ENCODE assay signal across 11 mouse cellular contexts in genomic region chr11:97537580-97538089, GRCm38 (mm10). TPM values are rescaled to one million over a fixed set of nuclear protein-coding genes. Genes with fewer than 3 reads are reported as not detected.
DNase-seq lines count a peak whose midpoint lies in the region; ATAC-seq lines count a peak whose summit lies in the region.
"Had no signal": no experiment of that assay in that cellular context is flagged by ENCODE, and none has a peak within 500 bp of the region (broad histone marks: within the 10 kb centered on the region; RNA-seq: fewer than 3 reads in every experiment).

No protein-coding gene starts in this region.

- H3K4me3 ChIP-seq in heart, embryonic 11.5 days (ENCODE audit: low read depth, low read length) = peak overlapping the region; percentile 51; the same call in 1 of the 2 replicates
- H3K4me3 ChIP-seq in midbrain, embryonic 10.5 days = peak overlapping the region; percentile 56
- no peak overlapping the region for H3K4me3 ChIP-seq in midbrain, embryonic 15.5 days
- H3K4me3 ChIP-seq in hindbrain, embryonic 11.5 days (ENCODE audit: low read depth, low read length) = peak overlapping the region; percentile 22
- no peak overlapping the region for H3K4me3 ChIP-seq in neural tube, embryonic 15.5 days (replicated peaks)

- peaks cover 82% of the 10 kb centered on the region for H3K27me3 ChIP-seq in heart, embryonic 11.5 days (ENCODE audit: control insufficient read depth, insufficient read depth, low read length)
- peaks cover 98% of the 10 kb centered on the region for H3K27me3 ChIP-seq in midbrain, embryonic 10.5 days (ENCODE audit: low read depth, poor library complexity, severe bottlenecking)
- peaks cover 27% of the 10 kb centered on the region for H3K27me3 ChIP-seq in midbrain, embryonic 15.5 days (replicated peaks)
- H3K27me3 ChIP-seq in hindbrain, embryonic 11.5 days (ENCODE audit: control insufficient read depth, insufficient read depth, low read length) = peaks cover 59% of the 10 kb centered on the region
- peaks cover 60% of the 10 kb centered on the region for H3K27me3 ChIP-seq in neural tube, embryonic 15.5 days (replicated peaks)

- 28% methylated on average over 12 of the region's 12 CpGs for WGBS in heart, embryonic 11.5 days (ENCODE audit: insufficient replicate concordance)
- WGBS in midbrain, embryonic 10.5 days = 21% methylated on average over 12 of the region's 12 CpGs
- WGBS in midbrain, embryonic 15.5 days = 26% methylated on average over 12 of the region's 12 CpGs
- WGBS in hindbrain, embryonic 11.5 days = 22% methylated on average over 12 of the region's 12 CpGs
- 18% methylated on average over 12 of the region's 12 CpGs for WGBS in neural tube, embryonic 15.5 days

- peak overlapping the region; percentile 83 for H3K4me2 ChIP-seq in heart, embryonic 11.5 days
- no peak overlapping the region for H3K4me2 ChIP-seq in midbrain, embryonic 15.5 days
- peak overlapping the region; percentile 38; the same call in 1 of the 2 replicates for H3K4me2 ChIP-seq in hindbrain, embryonic 11.5 days (replicated peaks; ENCODE audit: low read depth, low read length)
- peak overlapping the region; percentile 58 for H3K4me2 ChIP-seq in neural tube, embryonic 15.5 days

- no peaks in the 10 kb centered on the region for H3K36me3 ChIP-seq in heart, embryonic 11.5 days (ENCODE audit: control insufficient read depth, insufficient read depth, low read length)
- peaks cover 14% of the 10 kb centered on the region; the same call in 1 of the 2 replicates for H3K36me3 ChIP-seq in midbrain, embryonic 10.5 days
- no peaks in the 10 kb centered on the region; the same call in none of the 2 replicates for H3K36me3 ChIP-seq in midbrain, embryonic 15.5 days (replicated peaks)
- no peaks in the 10 kb centered on the region for H3K36me3 ChIP-seq in hindbrain, embryonic 11.5 days (ENCODE audit: control insufficient read depth, insufficient read depth, low read length)
- H3K36me3 ChIP-seq in neural tube, embryonic 15.5 days = peaks cover 15% of the 10 kb centered on the region; the same call in 1 of the 2 replicates

- no peaks in the 10 kb centered on the region for H3K9me3 ChIP-seq in heart, embryonic 11.5 days (replicated peaks; ENCODE audit: control insufficient read depth, low read length)
- H3K9me3 ChIP-seq in midbrain, embryonic 10.5 days (replicated peaks) = no peaks in the 10 kb centered on the region
- no peaks in the 10 kb centered on the region for H3K9me3 ChIP-seq in midbrain, embryonic 15.5 days
- H3K9me3 ChIP-seq in hindbrain, embryonic 11.5 days (ENCODE audit: control insufficient read depth, low read length) = no peaks in the 10 kb centered on the region
- H3K9me3 ChIP-seq in neural tube, embryonic 15.5 days (replicated peaks) = no peaks in the 10 kb centered on the region

- H3K9ac ChIP-seq in heart, embryonic 11.5 days (ENCODE audit: low read depth, low read length) = no peak overlapping the region
- H3K9ac ChIP-seq in midbrain, embryonic 15.5 days = no peak overlapping the region
- H3K9ac ChIP-seq in hindbrain, embryonic 11.5 days (ENCODE audit: low read depth, low read length) = no peak overlapping the region
- no peak overlapping the region for H3K9ac ChIP-seq in neural tube, embryonic 15.5 days (replicated peaks)

- H3K27ac ChIP-seq in heart, embryonic 11.5 days (ENCODE audit: low read depth, low read length) = no peak overlapping the region
- H3K27ac ChIP-seq in midbrain, embryonic 10.5 days (replicated peaks) = 0 out of 2 replicates have a peak overlapping the region, but pooled peaks have one; percentile 65
- H3K27ac ChIP-seq in midbrain, embryonic 15.5 days = no peak overlapping the region
- H3K27ac ChIP-seq in hindbrain, embryonic 11.5 days (ENCODE audit: low read depth, low read length) = no peak overlapping the region
- no peak overlapping the region for H3K27ac ChIP-seq in neural tube, embryonic 15.5 days (replicated peaks)

- DNase-seq in heart, postnatal 4 days = no peak
- DNase-seq in midbrain, embryonic 10.5 days (ENCODE audit: low spot score) = no peak
- DNase-seq in hindbrain, embryonic 11.5 days (ENCODE audit: low spot score) = no peak
- DNase-seq in ovary, postnatal 14 days (ENCODE audit: low spot score) = no peak
- DNase-seq in frontal cortex, postnatal 14 days (ENCODE audit: low spot score in 2 of 2) = no peak
- DNase-seq: gastrocnemius, postnatal 14 days had no signal

- peaks cover 26% of the 10 kb centered on the region for H3K4me1 ChIP-seq in heart, embryonic 11.5 days (ENCODE audit: control insufficient read depth, insufficient read depth, low read length)
- H3K4me1 ChIP-seq in midbrain, embryonic 10.5 days = peaks cover 78% of the 10 kb centered on the region
- peaks cover 56% of the 10 kb centered on the region for H3K4me1 ChIP-seq in midbrain, embryonic 15.5 days
- peaks cover 20% of the 10 kb centered on the region for H3K4me1 ChIP-seq in hindbrain, embryonic 11.5 days (replicated peaks; ENCODE audit: control insufficient read depth, insufficient read depth, low read length)
- H3K4me1 ChIP-seq in neural tube, embryonic 15.5 days = peaks cover 48% of the 10 kb centered on the region

- no peak for ATAC-seq in heart, embryonic 11.5 days (replicated peaks; ENCODE audit: insufficient number of reproducible peaks, low FRiP score, low TSS enrichment)
- ATAC-seq in midbrain, embryonic 15.5 days (replicated peaks) = no peak
- ATAC-seq in hindbrain, embryonic 11.5 days (ENCODE audit: low FRiP score) = no peak
- no peak for ATAC-seq in neural tube, embryonic 15.5 days (ENCODE audit: low FRiP score)

RNA-seq across cellular contexts. Expression of gene 4933428G20Rik, which starts 37.5 kb away (rescaled TPM):
- 0.11 TPM in 1 of 2 replicates, not detected in the other for polyA plus RNA-seq in heart, embryonic 11.5 days (2014; fragmentation: Nextera tagmentation; extraction: Ambion mirVana)
- total RNA-seq in heart, postnatal 4 days (2021) = not detected
- polyA plus RNA-seq in midbrain, embryonic 10.5 days (2016; fragmentation: Nextera tagmentation; extraction: Ambion mirVana) = 0.25 and 0.28 TPM in 2 replicates
- polyA plus RNA-seq in midbrain, embryonic 15.5 days (2015; fragmentation: Nextera tagmentation; extraction: Ambion mirVana) = 1.3 and 1.6 TPM in 2 replicates
- 0.20 TPM in 1 of 2 replicates, not detected in the other for polyA plus RNA-seq in hindbrain, embryonic 11.5 days (2014; fragmentation: Nextera tagmentation; extraction: Ambion mirVana)
- 1.2 and 1.4 TPM in 2 replicates for polyA plus RNA-seq in neural tube, embryonic 15.5 days (2015; fragmentation: Nextera tagmentation; extraction: Ambion mirVana)
- total RNA-seq: gastrocnemius, postnatal 14 days; left cerebral cortex, postnatal 10 days had no signal
- polyA plus RNA-seq: CD4-positive, CD25-positive, alpha-beta regulatory T cell, adult 4 months had no signal

RNA-seq across cellular contexts. Expression of gene Srcin1, which starts 38.4 kb away (rescaled TPM):
- polyA plus RNA-seq in heart, embryonic 11.5 days (2014; fragmentation: Nextera tagmentation; extraction: Ambion mirVana) = 0.06 and 0.23 TPM in 2 replicates
- under 1 TPM; 0.12 to 0.23 TPM for total RNA-seq in heart, postnatal 4 days (2021)
- 0.89 and 1.6 TPM in 2 replicates for polyA plus RNA-seq in midbrain, embryonic 10.5 days (2016; fragmentation: Nextera tagmentation; extraction: Ambion mirVana)
- 13.2 and 13.9 TPM in 2 replicates for polyA plus RNA-seq in midbrain, embryonic 15.5 days (2015; fragmentation: Nextera tagmentation; extraction: Ambion mirVana)
- polyA plus RNA-seq in hindbrain, embryonic 11.5 days (2014; fragmentation: Nextera tagmentation; extraction: Ambion mirVana) = 1.9 and 2.2 TPM in 2 replicates
- 7.2 and 10.5 TPM in 2 replicates for polyA plus RNA-seq in neural tube, embryonic 15.5 days (2015; fragmentation: Nextera tagmentation; extraction: Ambion mirVana)
- polyA plus RNA-seq: CD4-positive, CD25-positive, alpha-beta regulatory T cell, adult 4 months had no signal

Comparison
In these comparisons a context has a peak if more than half of its experiments do, and no peak if none do; other contexts are left out.
1. H3K4me3 ChIP-seq: peak in heart, embryonic 11.5 days (single experiment), midbrain, embryonic 10.5 days (single experiment) and hindbrain, embryonic 11.5 days (single experiment); none in midbrain, embryonic 15.5 days (single experiment) and neural tube, embryonic 15.5 days (single experiment).